Mouse (Mus musculus): ENCODE results near the gene Ngef. TPM values are rescaled to one million over a fixed set of nuclear protein-coding genes. Genes with fewer than 3 reads are reported as not detected.
"Not testable (repeated sequence)": the region's sequence is repeated elsewhere in the genome, so short reads cannot be mapped to it uniquely, and the experiment has no call there.

Ngef gene
- total RNA-seq, 1 experiment from 2014 or later = not detected

- no peak for ATAC-seq (replicated peaks; ENCODE audit: insufficient number of reproducible peaks, low FRiP score, low TSS enrichment, poor library complexity, severe bottlenecking)
Observed at GRCm38 (mm10) chr1:87505524-87505923, 68.1 kb downstream of the Ngef start.

- no peak for ATAC-seq (replicated peaks; ENCODE audit: insufficient number of reproducible peaks, low FRiP score, low TSS enrichment, poor library complexity, severe bottlenecking)
Observed at GRCm38 (mm10) chr1:87493542-87493941, 80.1 kb downstream of the Ngef start.

DNA sequence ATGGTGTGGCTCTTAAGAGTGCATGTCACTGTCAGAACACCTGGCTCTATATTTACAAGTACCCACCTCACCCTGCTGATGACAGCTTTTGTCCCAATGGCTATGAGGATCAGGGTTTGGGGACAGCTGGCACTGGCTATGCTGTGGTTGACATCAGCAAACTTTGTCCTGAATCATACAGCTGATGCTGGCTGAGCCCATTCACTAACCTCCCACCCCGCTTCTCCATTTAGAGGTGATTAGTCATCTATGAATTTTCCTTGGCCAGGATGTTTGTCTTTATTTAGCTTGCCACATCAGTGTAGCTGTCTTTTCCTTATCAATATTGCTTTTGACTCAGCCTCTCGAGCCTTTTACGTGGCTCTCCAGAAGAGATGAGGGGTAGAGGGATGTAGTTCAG, 81.4 kb downstream of the Ngef start:
- no peak for ATAC-seq (replicated peaks; ENCODE audit: insufficient number of reproducible peaks, low FRiP score, low TSS enrichment, poor library complexity, severe bottlenecking)

DNA sequence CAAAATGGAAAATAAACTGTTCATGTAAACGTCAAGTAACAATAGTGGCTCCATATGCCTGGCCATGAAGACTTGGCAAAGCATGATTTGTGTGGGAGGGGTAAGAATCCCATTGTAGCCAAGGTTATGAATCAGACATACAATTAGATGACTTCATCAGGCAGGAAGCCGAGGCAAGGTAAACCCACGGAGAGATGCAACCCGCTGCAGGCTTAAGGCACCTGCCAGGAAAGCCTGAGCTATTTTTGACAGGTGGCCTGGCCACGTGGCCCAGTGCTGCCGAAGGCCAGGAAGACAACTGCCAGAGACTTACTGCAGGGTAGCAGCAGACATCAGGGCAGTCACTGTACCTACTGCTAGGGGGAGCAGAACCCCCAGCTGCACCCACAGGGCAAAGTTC, 87.3 kb downstream of the Ngef start:
- no peak for ATAC-seq (replicated peaks; ENCODE audit: insufficient number of reproducible peaks, low FRiP score, low TSS enrichment, poor library complexity, severe bottlenecking)

- ATAC-seq (replicated peaks; ENCODE audit: insufficient number of reproducible peaks, low FRiP score, low TSS enrichment, poor library complexity, severe bottlenecking) = no peak
Observed at GRCm38 (mm10) chr1:87482546-87482945, 91.1 kb downstream of the Ngef start.

- no peak for ATAC-seq (replicated peaks; ENCODE audit: insufficient number of reproducible peaks, low FRiP score, low TSS enrichment, poor library complexity, severe bottlenecking)
Observed at GRCm38 (mm10) chr1:87475076-87475895, 98.4 kb downstream of the Ngef start.

GRCm38 (mm10) chr1:87472576-87472975, 101.1 kb downstream of the Ngef start:
- ATAC-seq (replicated peaks; ENCODE audit: insufficient number of reproducible peaks, low FRiP score, low TSS enrichment, poor library complexity, severe bottlenecking) = no peak

DNA sequence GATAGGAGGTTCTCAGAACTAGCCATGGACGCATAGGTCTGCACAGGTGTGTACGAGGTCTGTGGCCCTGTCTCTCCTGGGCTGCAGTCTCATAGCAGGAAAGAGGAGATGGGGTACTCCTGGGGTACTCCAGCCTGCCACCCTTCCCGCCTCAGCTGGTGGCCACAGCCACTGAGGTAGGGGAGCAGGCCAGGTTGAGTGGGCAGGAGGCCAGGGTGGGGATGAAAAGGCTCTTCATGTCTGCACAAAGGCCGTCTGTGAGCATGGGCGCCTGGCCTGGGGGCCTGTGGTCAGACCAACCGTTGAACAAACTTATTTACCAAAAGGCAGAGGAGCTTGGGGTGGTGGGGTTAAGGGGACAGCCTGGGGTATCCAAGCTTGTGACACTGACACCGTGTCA, 101.8 kb downstream of the Ngef start:
- ATAC-seq (replicated peaks; ENCODE audit: insufficient number of reproducible peaks, low FRiP score, low TSS enrichment, poor library complexity, severe bottlenecking) = no peak

DNA sequence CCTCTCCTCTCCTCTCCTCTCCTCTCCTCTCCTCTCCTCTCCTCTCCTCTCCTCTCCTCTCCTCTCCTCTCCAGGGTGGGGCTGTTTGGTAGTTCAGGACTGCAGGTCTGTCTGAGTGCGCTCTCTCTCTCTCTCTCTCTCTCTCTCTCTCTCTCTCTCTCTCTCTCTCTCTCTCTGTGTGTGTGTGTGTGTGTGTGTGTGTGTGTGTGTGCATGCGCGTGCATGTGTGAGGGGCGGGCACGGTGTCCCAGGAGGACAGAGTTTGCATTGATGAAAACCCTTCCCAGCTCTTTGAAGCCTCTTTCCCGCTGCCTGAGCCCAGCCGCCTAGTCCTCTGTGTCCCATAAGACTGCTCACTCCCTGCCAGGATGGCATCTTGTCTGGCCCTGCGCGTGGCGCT, 103.7 kb downstream of the Ngef start, which contains the start of gene Snorc:
Snorc (plus strand) TSS at position 301 of the 400 bp plus-strand sequence.
- not testable (repeated sequence) for ATAC-seq (replicated peaks; ENCODE audit: insufficient number of reproducible peaks, low FRiP score, low TSS enrichment, poor library complexity, severe bottlenecking)

DNA sequence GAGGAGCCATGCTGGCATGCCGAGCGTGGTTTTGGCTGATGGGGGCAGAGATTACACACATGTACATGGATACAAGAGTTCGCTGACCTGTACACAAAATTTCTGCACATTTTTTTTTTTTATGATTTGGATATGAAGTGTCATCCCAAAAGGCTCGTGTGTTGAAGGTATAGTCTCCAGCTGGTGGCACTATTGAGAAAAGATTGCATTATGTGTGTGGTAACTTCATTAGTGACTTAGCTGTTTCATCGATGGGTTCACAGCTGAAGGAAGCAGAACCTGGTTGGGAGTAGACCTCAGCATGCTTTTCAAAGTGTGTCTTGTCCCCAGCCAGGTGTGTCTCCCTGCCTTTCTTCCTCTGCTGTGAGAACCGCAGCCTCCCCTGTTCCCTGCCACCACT, 105.3 kb downstream of the Ngef start:
- no peak for ATAC-seq (replicated peaks; ENCODE audit: insufficient number of reproducible peaks, low FRiP score, low TSS enrichment, poor library complexity, severe bottlenecking)

- no peak for ATAC-seq (replicated peaks; ENCODE audit: insufficient number of reproducible peaks, low FRiP score, low TSS enrichment, poor library complexity, severe bottlenecking)
Observed at GRCm38 (mm10) chr1:87467469-87467868, 106.2 kb downstream of the Ngef start.

GRCm38 (mm10) chr1:87459856-87460255, 113.8 kb downstream of the Ngef start:
- ATAC-seq (replicated peaks; ENCODE audit: insufficient number of reproducible peaks, low FRiP score, low TSS enrichment, poor library complexity, severe bottlenecking) = not testable (repeated sequence)

DNA sequence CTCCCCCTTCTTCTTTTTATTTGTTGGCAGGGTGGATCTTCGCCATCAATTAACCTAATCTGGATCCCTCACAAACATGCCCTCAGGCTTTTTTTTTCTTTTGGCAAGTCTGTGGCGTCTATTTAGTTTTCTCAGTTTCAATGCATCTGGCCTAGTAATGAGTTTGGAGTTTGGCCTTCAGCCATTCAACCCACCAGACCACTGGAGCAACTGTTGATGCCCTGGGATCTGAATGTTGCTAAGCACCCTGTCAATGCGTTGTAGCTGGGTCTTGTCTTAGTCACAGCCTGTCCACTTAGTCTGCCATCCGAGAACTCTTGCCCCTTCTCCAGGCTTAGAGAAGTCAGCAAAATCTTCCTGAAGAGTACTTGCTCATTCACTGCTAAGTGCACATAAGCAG, 115.6 kb downstream of the Ngef start:
- ATAC-seq (replicated peaks; ENCODE audit: insufficient number of reproducible peaks, low FRiP score, low TSS enrichment, poor library complexity, severe bottlenecking) = no peak

GRCm38 (mm10) chr1:87456425-87456824, 117.2 kb downstream of the Ngef start:
- ATAC-seq (replicated peaks; ENCODE audit: insufficient number of reproducible peaks, low FRiP score, low TSS enrichment, poor library complexity, severe bottlenecking) = no peak

- ATAC-seq (replicated peaks; ENCODE audit: insufficient number of reproducible peaks, low FRiP score, low TSS enrichment, poor library complexity, severe bottlenecking) = no peak
Observed at GRCm38 (mm10) chr1:87449432-87449831, 124.2 kb downstream of the Ngef start.

DNA sequence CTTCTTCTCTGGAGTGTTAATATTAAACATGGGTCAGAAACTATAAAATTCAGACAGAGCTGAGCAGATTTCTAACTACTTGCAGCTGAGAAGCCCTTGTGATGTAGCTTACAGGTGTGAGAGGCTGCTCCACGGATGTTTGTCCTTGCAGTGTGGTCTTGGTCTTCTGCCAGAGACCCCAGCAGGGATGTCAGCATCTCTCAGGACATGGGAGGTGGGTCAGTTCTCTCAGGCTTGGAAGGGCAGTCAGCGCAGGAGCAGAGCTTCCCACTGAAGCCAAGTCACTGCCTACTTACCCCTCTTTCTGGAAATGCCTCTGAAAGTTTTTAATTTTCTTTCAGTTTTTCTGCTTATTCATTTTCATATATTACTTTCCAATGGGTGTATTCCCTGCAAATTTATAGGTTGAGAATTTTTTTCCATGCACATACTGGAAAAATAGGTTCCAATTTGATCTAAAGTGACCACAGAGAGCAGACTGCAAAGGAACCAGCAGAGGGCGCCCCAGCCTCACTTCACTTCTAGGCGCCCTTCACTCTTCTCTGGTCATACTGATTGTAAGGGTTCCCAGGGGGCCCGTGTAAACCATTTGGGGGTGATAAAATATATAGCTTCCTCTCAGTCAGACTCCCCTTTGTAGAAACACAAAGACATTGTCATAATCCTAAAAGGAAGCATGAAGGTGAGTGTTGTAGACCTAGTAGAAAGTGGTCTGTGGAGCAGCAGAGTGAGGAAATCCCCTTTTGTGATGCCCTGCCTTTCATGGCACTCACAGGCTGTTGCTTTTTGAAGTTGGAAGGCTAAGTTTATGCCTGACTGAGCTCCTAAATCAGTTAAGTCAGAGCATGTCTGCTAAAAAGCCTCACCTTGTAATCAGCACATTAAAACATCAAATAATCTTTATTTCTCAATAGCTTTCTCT, 126.2 kb downstream of the Ngef start:
- peak; percentile 66 for ATAC-seq (replicated peaks; ENCODE audit: insufficient number of reproducible peaks, low FRiP score, low TSS enrichment, poor library complexity, severe bottlenecking)

DNA sequence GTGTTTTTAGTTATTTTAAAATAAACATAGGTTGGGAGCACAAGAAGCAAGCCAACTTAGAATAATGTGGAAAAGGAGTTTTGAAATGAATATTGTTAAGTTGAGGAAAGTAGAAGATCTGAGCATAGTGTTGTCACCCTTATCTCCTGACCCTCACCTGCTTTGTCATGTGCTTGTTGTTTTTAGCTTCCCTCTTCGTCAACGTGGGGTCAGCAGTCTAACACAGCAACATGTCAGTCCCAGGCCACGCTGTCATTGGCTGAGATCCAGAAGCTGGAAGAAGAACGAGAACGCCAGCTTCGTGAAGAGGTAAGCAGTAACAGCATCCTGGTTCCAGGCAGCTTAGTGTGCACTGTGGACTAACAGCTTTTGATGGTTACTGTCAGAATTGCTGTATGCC, 137.1 kb downstream of the Ngef start:
- ATAC-seq (replicated peaks; ENCODE audit: insufficient number of reproducible peaks, low FRiP score, low TSS enrichment, poor library complexity, severe bottlenecking) = no peak

DNA sequence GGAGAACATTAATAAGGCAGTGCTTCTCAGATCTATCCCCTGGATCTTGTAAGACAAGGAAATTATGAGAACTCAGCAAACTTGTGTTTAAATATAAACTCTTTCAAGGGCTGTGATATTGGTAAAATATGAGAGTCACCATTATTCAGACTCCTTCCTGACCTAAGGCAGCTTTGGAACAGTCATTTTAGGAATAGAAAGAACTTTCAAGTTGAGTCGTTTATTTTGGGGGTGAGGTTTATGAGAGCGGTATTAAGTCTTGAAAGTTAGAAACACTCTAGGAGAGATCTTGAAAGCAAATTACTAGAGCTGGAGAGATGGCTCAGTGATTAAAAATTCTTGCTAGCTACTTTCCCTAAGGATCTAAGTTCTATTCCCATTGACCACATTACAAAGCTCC, 138.5 kb downstream of the Ngef start:
- ATAC-seq (replicated peaks; ENCODE audit: insufficient number of reproducible peaks, low FRiP score, low TSS enrichment, poor library complexity, severe bottlenecking) = no peak

Measured in monocyte, adult 5-6 weeks (primary cell).